Mouse (Mus musculus): ENCODE results near the gene B4galnt4.

DNA sequence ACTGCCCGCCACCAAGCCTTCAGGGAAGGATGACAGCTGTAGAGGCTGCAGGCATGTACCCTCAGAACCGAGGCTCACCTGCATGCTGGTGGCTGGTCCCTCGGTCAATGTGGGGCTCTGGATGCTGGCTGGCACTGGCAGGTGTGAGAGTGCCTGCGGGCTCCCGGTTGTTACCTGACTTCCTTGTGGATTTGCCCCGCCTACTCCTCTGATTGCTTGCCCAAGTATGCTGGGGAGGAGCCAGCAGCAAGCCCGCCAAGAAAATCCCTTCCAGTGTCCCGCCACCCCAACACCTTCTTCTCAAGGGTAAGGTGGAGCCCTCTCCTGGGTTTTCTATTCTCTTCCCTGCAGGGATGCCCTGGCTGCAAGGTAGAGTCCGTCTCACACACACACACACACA is 56.7 kb downstream of the B4galnt4 start, which contains the start of gene Ano9:
- TF ChIP-seq POLR2A (IDR thresholded peaks at IDR 0.05; ENCODE audit: extremely low read depth, insufficient read depth, low read length) (no peak), CTCF (IDR thresholded peaks at IDR 0.05; ENCODE audit: low read depth, low read length) (no peak)
